Mouse (Mus musculus): ENCODE data around the gene Grin2c. TPM values are rescaled to one million over a fixed set of nuclear protein-coding genes. Genes with fewer than 3 reads are reported as not detected.

Gene Grin2c
- total RNA-seq, 2 experiments from 2014 or later, result 2.2 to 10.6 TPM

- DNase-seq (ENCODE audit: low spot score in 2 of 2), result no peak
These were observed 17.0 kb upstream of the Grin2c start for GRCm38 (mm10) chr11:115283891-115284620.

DNA sequence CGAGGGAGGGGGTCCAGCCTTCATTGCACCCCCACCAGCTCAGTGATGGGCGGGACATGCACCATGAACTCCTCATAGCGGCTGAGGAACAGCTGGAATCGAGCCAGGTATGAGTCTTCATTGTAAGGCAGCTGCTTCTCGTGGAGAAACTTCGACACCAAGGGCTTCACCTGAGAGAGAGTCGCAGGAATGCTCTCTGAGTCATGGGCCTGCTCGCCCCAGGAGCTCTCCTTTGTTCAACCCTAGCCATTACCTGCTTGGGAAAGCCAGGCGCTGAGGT is 16.4 kb upstream of the Grin2c start:
- DNase-seq (ENCODE audit: low spot score in 2 of 2), result no peak

DNA sequence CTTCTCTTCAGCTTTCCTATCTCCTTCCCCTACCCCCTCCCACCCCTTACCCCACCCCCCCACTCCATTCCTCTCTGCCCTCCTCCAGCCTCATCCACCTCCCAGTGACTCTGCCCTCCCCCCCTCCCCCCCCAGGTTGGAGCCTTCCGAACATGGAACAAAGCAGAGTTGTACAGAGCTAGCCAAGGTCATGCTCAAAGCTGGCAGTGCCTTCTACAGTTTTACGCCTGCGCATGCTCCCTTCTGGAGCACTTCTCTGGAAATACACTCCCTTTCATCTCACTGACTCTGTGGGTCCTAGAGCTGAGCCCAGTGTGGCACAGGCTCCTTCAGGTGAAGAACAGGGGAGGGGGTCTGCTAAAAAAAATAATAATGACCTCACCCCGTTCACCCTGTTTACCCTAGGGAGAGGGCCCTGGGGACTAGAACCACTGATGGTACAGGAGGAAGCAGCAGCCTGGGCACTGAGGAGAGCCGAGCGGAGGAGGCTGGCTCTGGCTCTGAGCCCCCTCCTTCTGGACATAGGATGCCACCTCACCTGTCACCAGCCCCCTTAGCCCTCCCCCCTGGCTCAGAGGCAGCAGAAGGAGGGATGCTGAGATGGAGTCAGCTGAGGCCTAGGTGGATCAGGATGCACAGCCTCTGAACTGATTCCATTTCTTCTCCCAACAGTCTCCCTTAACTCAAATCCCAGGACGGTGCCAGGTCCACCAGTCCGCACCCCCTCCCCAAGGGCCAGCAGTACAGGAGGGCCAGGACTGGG is 15.9 kb upstream of the Grin2c start:
- DNase-seq (ENCODE audit: low spot score in 2 of 2), result no peak

GRCm38 (mm10) chr11:115282295-115282694 is 15.3 kb upstream of the Grin2c start:
- DNase-seq (ENCODE audit: low spot score in 2 of 2), result peak in 1 of 2 experiments; percentile 53

DNA sequence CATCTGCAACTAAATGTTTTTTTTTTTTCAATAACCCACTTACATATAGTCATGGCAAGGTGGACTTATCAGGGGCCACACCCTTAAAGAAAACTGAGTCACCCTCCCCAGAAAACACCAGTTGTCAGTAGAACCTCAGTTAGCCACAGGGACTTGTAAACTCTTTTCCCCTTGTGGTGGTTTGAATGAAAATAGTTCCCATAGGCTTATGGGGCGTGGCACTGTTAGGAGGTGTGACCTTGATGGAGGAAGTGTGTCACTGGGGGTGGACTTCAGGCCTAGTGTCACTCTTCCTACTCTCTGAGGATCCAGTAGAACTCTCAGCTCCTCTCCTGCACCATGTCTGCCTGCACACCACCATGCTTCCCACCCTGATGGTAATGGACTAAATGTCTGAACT is 12.7 kb upstream of the Grin2c start:
- no peak for DNase-seq (ENCODE audit: low spot score in 2 of 2)

DNA sequence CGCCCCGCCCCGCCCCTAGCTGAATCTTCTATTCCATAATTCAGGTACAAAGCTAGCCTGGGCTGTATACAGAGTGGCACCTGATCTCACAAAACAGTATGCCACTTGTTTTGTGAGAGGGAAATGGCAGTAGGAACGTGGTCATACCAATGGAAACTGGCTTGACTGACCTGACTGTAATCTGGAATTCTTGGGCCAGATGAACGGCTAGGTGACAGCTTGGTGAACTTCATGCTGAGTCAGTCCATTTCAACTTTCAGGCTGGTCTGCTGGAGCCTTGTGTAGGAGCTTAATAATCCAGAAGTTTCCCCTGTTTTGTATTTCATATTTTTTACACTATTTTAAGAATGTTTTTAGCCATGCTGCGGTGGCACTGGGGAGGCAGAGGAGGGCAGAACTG is 11.1 kb upstream of the Grin2c start:
- DNase-seq (ENCODE audit: low spot score in 2 of 2), result no peak

GRCm38 (mm10) chr11:115277604-115277975 is 10.5 kb upstream of the Grin2c start:
- no peak for DNase-seq (ENCODE audit: low spot score in 2 of 2)

DNA sequence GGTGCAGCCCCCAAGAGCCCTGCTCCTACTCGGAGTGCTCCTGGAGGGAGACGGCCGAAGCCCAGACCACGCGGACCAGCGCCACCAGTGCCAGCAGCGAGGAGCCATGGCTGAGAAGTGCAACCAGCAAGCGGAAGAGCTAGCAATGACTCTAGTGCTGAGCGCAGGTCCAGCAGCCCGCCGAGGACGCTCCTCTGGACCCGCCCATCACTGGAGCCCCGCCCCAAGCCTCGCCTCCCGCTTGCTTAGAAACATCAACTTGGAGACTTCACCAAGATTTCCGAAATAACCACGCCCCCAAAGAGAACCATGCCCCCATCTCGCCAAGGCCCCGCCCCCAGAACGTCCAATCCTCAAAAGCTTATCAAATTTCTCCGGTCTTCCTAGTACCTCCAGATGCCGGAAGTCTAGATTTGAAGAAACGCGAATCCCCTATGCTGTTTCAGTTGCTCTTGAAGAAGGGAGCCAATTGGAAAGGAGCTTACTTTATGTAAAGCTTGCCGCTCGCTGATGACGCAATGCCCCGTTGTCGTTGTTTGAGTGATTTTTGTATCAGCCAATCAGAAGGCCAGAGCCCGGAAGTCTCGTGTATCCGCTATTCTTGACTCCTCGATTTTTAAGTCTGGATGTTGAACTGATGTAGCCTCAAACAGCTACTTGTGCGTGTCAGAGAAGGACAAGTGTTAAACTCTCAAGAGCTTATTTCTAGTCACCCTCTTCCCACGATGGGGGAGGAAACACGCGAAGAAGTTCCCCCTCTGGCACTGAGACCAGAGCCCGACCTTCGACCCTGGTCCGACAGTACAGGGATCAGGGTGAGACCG is 9.9 kb upstream of the Grin2c start, which contains the start of gene Fdxr:
Gene Fdxr, minus strand, starts transcription at position 271 of the 824 bp plus-strand sequence.
- DNase-seq (ENCODE audit: low spot score in 2 of 2), result peak; percentile 94 to 95

GRCm38 (mm10) chr11:115275954-115276353 is 8.9 kb upstream of the Grin2c start:
- DNase-seq (ENCODE audit: low spot score in 2 of 2), result no peak

DNA sequence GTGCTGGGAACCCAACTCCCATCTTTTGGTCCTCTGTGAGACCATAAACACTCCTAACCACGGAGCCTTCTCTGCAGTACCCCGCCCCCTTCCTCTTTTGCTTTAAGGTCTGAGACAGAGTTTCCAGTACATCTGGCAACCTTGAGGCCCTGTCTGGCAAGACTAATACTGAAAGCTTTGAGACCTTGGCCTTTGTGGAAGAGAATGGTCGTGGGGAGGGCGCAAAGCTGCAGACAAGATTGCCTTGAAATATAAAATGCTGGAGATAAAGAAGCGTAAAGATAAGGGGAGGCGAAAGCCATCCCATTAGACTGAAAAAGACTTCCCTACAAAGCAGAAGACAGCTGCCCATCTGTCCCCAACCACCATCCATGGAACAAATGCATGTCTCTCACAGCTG is 8.5 kb upstream of the Grin2c start:
- no peak for DNase-seq (ENCODE audit: low spot score in 2 of 2)

DNA sequence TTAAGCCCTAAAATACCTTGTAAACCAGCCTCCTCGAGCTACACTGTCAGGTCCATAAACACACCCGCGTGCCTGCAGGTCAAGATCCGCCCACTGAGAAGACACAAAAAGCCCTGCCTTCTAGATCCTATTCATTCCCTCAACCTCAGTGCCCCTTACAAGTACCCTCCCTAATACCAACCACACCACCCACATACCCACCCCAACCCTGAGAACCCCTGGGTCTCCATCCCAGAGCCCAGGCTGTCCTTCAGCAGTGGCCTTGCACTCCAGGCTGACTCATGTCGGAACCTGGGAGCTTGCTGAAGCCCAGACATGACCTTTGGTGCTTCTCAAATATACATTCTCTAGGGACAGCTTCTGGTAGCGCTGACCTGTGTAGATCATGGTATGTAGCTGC is 7.7 kb upstream of the Grin2c start:
- DNase-seq (ENCODE audit: low spot score in 2 of 2), result no peak

- DNase-seq (ENCODE audit: low spot score in 2 of 2), result no peak
These were observed 7.1 kb upstream of the Grin2c start for GRCm38 (mm10) chr11:115274178-115274577.

DNA sequence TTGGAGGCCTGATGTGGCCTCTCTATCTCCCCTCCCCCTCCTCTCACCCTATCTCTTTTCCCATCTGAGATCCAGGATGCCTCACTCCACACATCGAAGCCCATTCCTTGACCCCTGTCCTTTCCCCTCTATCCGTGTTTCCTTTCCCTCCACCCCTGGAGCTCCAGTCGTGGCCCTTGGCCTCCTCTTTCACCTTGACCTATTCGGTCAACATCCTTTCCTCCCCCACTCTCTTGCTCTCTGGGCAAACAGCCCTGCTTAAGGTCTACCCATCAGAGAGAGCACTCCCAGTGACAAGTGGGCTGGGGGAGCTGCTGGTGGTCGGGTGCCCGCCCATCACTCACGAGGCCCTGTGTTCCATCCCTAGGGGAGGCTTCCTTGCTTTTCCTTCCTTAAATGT is 6.7 kb upstream of the Grin2c start:
- DNase-seq (ENCODE audit: low spot score in 2 of 2), result no peak

DNA sequence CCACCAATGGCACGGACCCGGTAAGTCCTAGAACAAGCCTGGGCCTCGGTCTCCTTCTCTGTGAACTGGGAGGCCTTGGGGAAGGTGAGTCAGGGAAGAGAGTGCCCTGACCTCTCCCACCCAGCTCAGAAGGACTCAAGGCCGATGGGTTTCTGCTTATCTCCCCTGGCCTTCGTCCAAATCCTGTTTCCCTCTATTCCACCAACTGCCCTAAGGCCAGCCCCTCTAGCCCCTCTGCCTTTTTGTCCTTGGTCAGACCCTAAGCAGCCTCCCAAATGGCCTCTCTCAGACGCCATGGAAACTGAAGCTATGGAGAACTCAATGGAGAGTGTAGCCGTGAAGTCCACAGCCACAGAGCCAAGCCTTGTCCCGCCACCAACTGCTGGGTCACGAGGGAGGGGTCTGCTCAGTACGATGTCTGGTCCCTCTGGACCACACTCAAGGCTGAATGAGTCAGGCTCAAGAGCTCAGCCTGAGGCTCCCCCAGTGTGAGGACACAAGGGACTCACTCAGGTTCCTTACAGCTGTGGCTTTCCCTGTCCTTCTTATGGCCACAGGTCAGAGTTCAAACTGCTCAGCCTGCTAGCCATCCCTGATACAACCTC is 6.0 kb upstream of the Grin2c start:
- DNase-seq (ENCODE audit: low spot score in 2 of 2), result peak; percentile 46 to 72

GRCm38 (mm10) chr11:115271481-115271880 is 4.4 kb upstream of the Grin2c start:
- no peak for DNase-seq (ENCODE audit: low spot score in 2 of 2)

- no peak for DNase-seq (ENCODE audit: low spot score in 2 of 2)
These were observed 4.0 kb upstream of the Grin2c start for GRCm38 (mm10) chr11:115271052-115271451.

GRCm38 (mm10) chr11:115270148-115270861 is 3.3 kb upstream of the Grin2c start:
- peak; percentile 76 to 80 for DNase-seq (ENCODE audit: low spot score in 2 of 2)

DNA sequence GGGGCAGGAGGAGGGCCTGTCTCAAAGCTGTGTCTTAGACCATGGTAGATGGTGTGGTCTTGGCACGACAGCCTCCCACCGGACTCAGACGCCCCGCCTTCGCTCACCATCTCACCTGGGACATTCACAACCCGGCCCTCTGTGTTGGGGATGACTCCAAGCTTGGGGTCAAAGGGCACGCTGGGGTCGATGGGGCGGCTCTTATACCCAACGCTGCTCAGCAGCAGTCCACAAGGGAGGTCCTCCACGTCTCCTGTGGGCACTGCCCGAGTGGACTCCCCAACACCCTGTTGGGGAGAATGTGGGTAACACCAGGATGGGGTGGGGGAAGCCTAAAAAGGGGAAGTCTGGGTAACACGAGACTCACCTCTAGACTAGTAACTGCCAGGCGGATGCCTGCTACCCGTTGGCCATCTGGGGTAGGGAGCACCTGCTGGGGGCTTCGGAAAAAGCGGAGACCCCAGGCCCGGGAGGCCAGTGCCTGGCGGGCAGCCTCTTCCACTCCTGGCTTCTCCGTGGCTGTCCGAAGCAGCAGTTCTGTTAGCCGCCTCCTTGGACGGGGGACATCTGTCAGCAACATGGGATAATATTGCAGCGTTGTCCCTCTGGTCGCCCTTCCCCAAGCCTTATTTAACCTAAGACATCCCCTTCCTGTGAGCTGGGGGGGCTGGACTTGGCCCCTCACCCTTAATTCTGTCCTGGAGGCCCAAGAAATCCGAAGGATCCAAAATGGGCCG is 2.5 kb upstream of the Grin2c start:
- DNase-seq (ENCODE audit: low spot score in 2 of 2), result no peak

DNA sequence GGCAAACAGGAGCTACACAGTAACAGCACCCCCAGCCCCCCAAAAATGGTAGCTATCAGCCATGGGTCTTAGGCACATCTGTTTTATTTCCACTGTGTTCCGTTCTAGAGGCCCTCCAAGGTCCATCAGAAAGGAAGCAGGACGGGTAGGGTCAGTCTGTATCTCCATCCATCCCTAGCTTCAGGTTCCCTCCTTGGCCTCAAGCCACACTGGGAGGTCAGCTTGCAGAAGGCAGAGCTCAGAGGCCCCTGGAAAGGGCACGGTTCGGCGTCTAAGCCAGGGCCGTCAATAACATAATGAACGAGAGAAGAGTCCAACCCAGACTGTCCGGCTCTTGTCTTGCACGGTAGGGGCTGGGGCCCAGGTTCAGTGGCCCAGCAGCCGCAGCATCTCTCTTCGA is 915 bp upstream of the Grin2c start:
- no peak for DNase-seq (ENCODE audit: low spot score in 2 of 2)

GRCm38 (mm10) chr11:115266400-115266778 is 654 bp downstream of the Grin2c start:
- peak in 1 of 2 experiments; percentile 49 for DNase-seq (ENCODE audit: low spot score in 2 of 2)

Data from adrenal gland, adult 18-20 months (tissue).